Mouse (Mus musculus) liver, adult 2 months (tissue): Measurements from ENCODE around the gene Sfxn3. TPM values are rescaled to one million over a fixed set of nuclear protein-coding genes. Genes with fewer than 3 reads are reported as not detected.
"Not testable (repeated sequence)": the region's sequence is repeated elsewhere in the genome, so short reads cannot be mapped to it uniquely, and the experiment has no call there.

Experiments
- DNase-seq: peaks from one replicate; pipeline ENCODE4 v3.0.0-alpha.2; 2011; ENCODE audit warnings: low read depth, low spot score; ENCODE audit errors: extremely low read depth
- H3K27ac ChIP-seq: fragments of 200-500 bp; replicated peaks from 2 replicates; pipeline ENCODE4 v1.5.1; 2012; ENCODE audit warnings: low read depth, mild to moderate bottlenecking, control low read depth, inconsistent platforms, low read length; ENCODE audit not compliant: insufficient read depth
- H3K27me3 ChIP-seq: fragments of 200-500 bp; 2 replicates; pipeline ENCODE4 v1.6.1; 2012; ENCODE audit warnings: mild to moderate bottlenecking, moderate library complexity, low read length, inconsistent platforms; ENCODE audit not compliant: control insufficient read depth, insufficient read depth
- H3K36me3 ChIP-seq: fragments of 200-500 bp; 2 replicates; pipeline ENCODE4 v1.6.1; 2012; ENCODE audit warnings: low read length, inconsistent platforms; ENCODE audit not compliant: control insufficient read depth, insufficient read depth
- H3K4me1 ChIP-seq: fragments of 200-500 bp; 2 replicates; pipeline ENCODE4 v1.6.1; 2011; ENCODE audit warnings: low read length; ENCODE audit not compliant: control insufficient read depth, insufficient read depth
- H3K4me3 ChIP-seq: fragments of 200-500 bp; 2 replicates; pipeline ENCODE4 v1.5.1; 2011; ENCODE audit warnings: low read depth, mild to moderate bottlenecking, control low read depth, low read length, moderate library complexity; ENCODE audit not compliant: insufficient read depth
- H3K79me2 ChIP-seq: fragments of 200-500 bp; 2 replicates; pipeline ENCODE4 v1.6.1; 2012; ENCODE audit warnings: inconsistent platforms, mild to moderate bottlenecking, low read length, moderate library complexity; ENCODE audit not compliant: control insufficient read depth, insufficient read depth
- H3K9ac ChIP-seq: fragments of 200-500 bp; 2 replicates; pipeline ENCODE4 v1.6.1; 2012; ENCODE audit warnings: low read depth, mild to moderate bottlenecking, control low read depth, inconsistent platforms, low read length
- CTCF ChIP-seq: fragments of 200-500 bp; IDR thresholded peaks from 2 replicates; pipeline ENCODE4 v1.5.1; 2011; ENCODE audit warnings: low read depth, low read length, control low read depth
- POLR2A ChIP-seq: fragments of 200-500 bp; IDR thresholded peaks from 2 replicates; pipeline ENCODE4 v1.6.1; 2011; ENCODE audit warnings: low read length, control low read depth; ENCODE audit not compliant: insufficient read depth; ENCODE audit errors: extremely low read depth
- WGBS: fragments of 180-500 bp; shearing (Covaris S2); methylation state at CpG from one replicate; pipeline ENCODE4 v1.1.7; 2018; 5-methylcytosine and 5-hydroxymethylcytosine counted together
- polyA plus RNA-seq: library from polyadenylated mRNA; depleted of rRNA; stranded (reverse); fragments of >200 nt; gene quantifications from 2 replicates; pipeline ENCODE4 v1.2.3, GENCODE M21; 2012
- total RNA-seq: library from RNA; depleted of rRNA; stranded (reverse); fragments of >200 nt; gene quantifications from 2 replicates; pipeline ENCODE4 v1.2.3, GENCODE M21; 2014

Sfxn3 gene
- total and polyA plus RNA-seq, 2 experiments: 0.65 to 1.5 TPM

DNA sequence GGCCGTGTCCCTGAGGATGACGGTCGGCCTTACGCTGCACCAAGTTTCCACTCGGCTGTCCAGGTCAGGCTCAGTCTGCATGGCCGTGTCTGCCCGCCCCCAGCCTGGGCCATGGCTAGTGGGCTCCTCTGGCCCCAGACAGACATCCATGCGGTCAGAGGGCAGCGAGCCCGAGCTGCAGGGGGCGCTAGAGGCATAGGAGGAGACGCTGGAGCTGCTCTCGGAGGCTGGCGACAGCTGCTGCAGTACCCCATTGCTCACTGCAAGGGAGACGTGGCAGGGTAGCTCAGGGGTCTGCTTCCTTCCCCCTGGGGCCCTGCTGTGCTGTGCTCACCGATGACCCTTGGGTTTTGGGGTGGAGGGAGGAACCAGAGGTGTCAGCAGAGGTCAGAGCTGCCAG lies 10.4 kb upstream of the Sfxn3 start:
- no peak overlapping the region for H3K4me3 ChIP-seq
- WGBS: 44% methylated on average over 16 of the region's 16 CpGs
- TF ChIP-seq CTCF: peak; percentile 72
- no peak for TF ChIP-seq POLR2A

DNA sequence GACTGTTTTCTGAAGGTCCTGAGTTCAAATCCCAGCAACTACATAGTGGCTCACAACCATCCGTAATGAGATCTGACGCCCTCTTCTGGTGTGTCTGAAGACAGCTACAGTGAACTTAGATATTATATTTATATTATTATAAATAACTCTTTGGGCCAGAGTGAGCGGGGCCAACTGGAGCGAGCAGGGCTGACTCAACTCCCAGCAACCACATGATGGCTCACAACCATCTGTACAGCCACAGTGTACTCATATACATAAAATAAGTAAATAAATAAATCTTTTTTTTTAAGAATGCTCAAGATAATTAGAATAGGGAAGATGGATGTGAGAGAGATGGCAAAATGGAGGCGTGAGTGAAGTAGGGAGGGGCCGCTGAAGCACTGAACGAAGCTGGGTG lies 9.1 kb upstream of the Sfxn3 start:
- not testable (repeated sequence) for H3K27ac ChIP-seq, H3K4me1 ChIP-seq, H3K79me2 ChIP-seq, H3K27me3 ChIP-seq, H3K36me3 ChIP-seq, H3K4me3 ChIP-seq, DNase-seq, H3K9ac ChIP-seq
- WGBS: 91% methylated on average over 7 of the region's 7 CpGs

More for the DNA sequence above, 10.4 kb upstream of the Sfxn3 start:
- no peak overlapping the region for H3K9ac ChIP-seq
- DNase-seq: no peak
- H3K36me3 ChIP-seq: no peaks in the 10 kb centered on the region
- no peak overlapping the region for H3K27ac ChIP-seq
- 0 out of 2 replicates have a peak, but pooled peaks cover 7% of the 10 kb centered on the region for H3K27me3 ChIP-seq
- H3K4me1 ChIP-seq: no peaks in the 10 kb centered on the region
- H3K79me2 ChIP-seq: no peaks in the 10 kb centered on the region

- no peak for DNase-seq
- H3K79me2 ChIP-seq: no peaks in the 10 kb centered on the region
- TF ChIP-seq POLR2A: no peak
- TF ChIP-seq CTCF: no peak
- no peak overlapping the region for H3K4me3 ChIP-seq
- no peak overlapping the region for H3K9ac ChIP-seq
- no peaks in the 10 kb centered on the region for H3K36me3 ChIP-seq
- H3K27me3 ChIP-seq: peaks cover 8% of the 10 kb centered on the region; the same call in 1 of the 2 replicates
- WGBS: 44% methylated on average over 13 of the region's 13 CpGs
- H3K4me1 ChIP-seq: no peaks in the 10 kb centered on the region
- H3K27ac ChIP-seq: no peak overlapping the region
These were observed 7.1 kb upstream of the Sfxn3 start for GRCm38 (mm10) chr19:45040214-45040613.

DNA sequence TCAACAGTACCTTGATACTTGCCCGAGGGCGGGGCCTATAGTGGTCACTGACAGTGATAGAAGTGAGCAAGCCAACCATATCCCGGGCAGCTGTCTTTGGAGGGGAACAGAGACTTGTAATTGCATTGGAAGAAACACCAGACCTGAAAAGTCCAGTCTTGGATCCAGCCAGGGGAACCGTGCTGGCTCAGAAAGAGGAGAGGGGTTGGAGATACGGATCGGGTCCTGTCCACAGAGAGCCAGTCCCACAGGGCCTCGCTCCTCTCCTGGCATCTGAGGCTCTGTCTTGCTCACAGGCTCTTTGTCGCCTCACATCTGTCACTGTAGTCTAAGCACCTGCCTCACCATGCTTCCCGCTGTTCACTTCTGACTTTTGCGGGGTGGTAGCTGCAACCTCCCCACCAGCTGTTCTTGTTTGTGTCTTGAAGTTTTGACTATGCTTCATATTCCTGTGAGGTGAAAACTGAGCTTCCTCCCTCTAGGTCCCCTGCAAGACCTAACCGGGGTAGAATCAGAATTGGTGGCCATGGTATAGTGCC lies 2.8 kb upstream of the Sfxn3 start:
- TF ChIP-seq CTCF: no peak
- Histone ChIP-seq H3K4me1 (peaks cover 8% of the 10 kb centered on the region), H3K79me2 (no peaks in the 10 kb centered on the region), H3K27me3 (peaks cover 10% of the 10 kb centered on the region; the same call in 1 of the 2 replicates), H3K36me3 (no peaks in the 10 kb centered on the region), H3K27ac (no peak overlapping the region), H3K9ac (no peak overlapping the region), H3K4me3 (no peak overlapping the region)
- DNase-seq: no peak
- 77% methylated on average over 11 of the region's 11 CpGs for WGBS

- 54% methylated on average over 15 of the region's 15 CpGs for WGBS
- TF ChIP-seq CTCF (no peak), POLR2A (no peak)
- H3K9ac ChIP-seq: no peak overlapping the region
- peaks cover 8% of the 10 kb centered on the region for H3K4me1 ChIP-seq
- no peaks in the 10 kb centered on the region for H3K79me2 ChIP-seq
- H3K27me3 ChIP-seq: peaks cover 7% of the 10 kb centered on the region; the same call in 1 of the 2 replicates
- no peak for DNase-seq
- H3K36me3 ChIP-seq: no peaks in the 10 kb centered on the region
- H3K4me3 ChIP-seq: no peak overlapping the region
- H3K27ac ChIP-seq: no peak overlapping the region
These were observed 2.1 kb upstream of the Sfxn3 start for GRCm38 (mm10) chr19:45045236-45045635.

DNA sequence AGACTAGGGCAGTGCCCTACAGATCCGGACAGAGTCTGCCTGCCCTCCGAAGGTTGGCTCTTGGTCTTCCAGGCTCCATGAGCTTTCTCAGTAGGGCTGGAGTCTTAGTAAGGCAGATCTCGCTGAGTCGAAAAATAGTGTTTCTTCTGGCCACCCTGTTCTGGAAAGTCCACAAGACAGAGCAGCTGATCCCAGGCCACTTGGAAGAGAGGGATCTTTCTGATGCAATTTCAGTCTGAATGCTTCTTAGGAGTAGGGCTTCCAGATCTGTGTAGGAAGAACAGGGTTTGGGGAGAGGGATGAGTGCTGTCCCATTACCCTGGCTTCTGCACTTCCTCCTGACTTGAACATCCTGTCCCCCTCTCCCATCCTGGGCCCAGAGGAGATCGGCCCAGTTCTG lies 1.7 kb upstream of the Sfxn3 start, which contains the start of gene Pdzd7:
TSS of gene Pdzd7 (minus strand) at position 67 of the 400 bp plus-strand sequence.
- H3K79me2 ChIP-seq: no peaks in the 10 kb centered on the region
- no peaks in the 10 kb centered on the region for H3K36me3 ChIP-seq
- peaks cover 3% of the 10 kb centered on the region; the same call in 1 of the 2 replicates for H3K27me3 ChIP-seq
- H3K4me1 ChIP-seq: peaks cover 8% of the 10 kb centered on the region
- no peak for TF ChIP-seq CTCF
- no peak for TF ChIP-seq POLR2A
- no peak within 1 kb of the TSS for H3K27ac ChIP-seq
- H3K4me3 ChIP-seq: peak within 1 kb of the TSS; percentile 19; the same call in 1 of the 2 replicates
- DNase-seq: no peak
- no peak within 1 kb of the TSS for H3K9ac ChIP-seq
- WGBS: 75% methylated on average over 5 of the region's 5 CpGs
